In genomic region chr11:8685195-8685594, GRCm38 (mm10) we compare ENCODE assay signal across 18 mouse cellular contexts.
"Had no signal": no experiment of that assay in that cellular context is flagged by ENCODE, and none has a peak within 500 bp of the region (broad histone marks: within the 10 kb centered on the region; RNA-seq: fewer than 3 reads in every experiment).

No protein-coding gene starts in this region.

- H3K27me3 ChIP-seq: kidney, embryonic 15.5 days; limb, embryonic 15.5 days; liver, embryonic 15.5 days; neural tube, embryonic 13.5 days; stomach, embryonic 15.5 days had no signal

- H3K4me2 ChIP-seq: kidney, embryonic 15.5 days; limb, embryonic 15.5 days; liver, embryonic 15.5 days; lung, embryonic 14.5 days; neural tube, embryonic 13.5 days; stomach, embryonic 15.5 days had no signal

- H3K4me3 ChIP-seq: kidney, embryonic 15.5 days; left cerebral cortex, adult 2 months; limb, embryonic 15.5 days; liver, embryonic 15.5 days; midbrain, embryonic 10.5 days; neural tube, embryonic 13.5 days; stomach, embryonic 15.5 days had no signal

- H3K36me3 ChIP-seq: kidney, embryonic 15.5 days; limb, embryonic 15.5 days; liver, embryonic 15.5 days; midbrain, embryonic 10.5 days; neural tube, embryonic 13.5 days; stomach, embryonic 15.5 days had no signal

- H3K27ac ChIP-seq: kidney, embryonic 15.5 days; left cerebral cortex, adult 2 months; limb, embryonic 15.5 days; liver, embryonic 15.5 days; midbrain, embryonic 10.5 days; neural tube, embryonic 13.5 days; stomach, embryonic 15.5 days had no signal

- H3K4me1 ChIP-seq: neural tube, embryonic 13.5 days had no signal

- ATAC-seq: intestine, embryonic 16.5 days had no signal

- H3K9me3 ChIP-seq: kidney, embryonic 15.5 days; limb, embryonic 15.5 days; liver, embryonic 15.5 days; midbrain, embryonic 10.5 days; neural tube, embryonic 13.5 days; stomach, embryonic 15.5 days had no signal

- H3K9ac ChIP-seq: kidney, embryonic 15.5 days; limb, embryonic 15.5 days; liver, embryonic 15.5 days; lung, embryonic 14.5 days; neural tube, embryonic 13.5 days; stomach, embryonic 15.5 days had no signal

- DNase-seq: kidney, adult 2 months; kidney, postnatal 14 days; lung, embryonic 14.5 days; lung, postnatal 10 days; lung, postnatal 4 days; midbrain, embryonic 14.5 days; retina, postnatal 1 day; right cerebral cortex, postnatal 14 days; thymus, adult 2 months; thymus, postnatal 25 days had no signal
